Comparison of ENCODE assay signal across 23 mouse cellular contexts in the genomic region with DNA sequence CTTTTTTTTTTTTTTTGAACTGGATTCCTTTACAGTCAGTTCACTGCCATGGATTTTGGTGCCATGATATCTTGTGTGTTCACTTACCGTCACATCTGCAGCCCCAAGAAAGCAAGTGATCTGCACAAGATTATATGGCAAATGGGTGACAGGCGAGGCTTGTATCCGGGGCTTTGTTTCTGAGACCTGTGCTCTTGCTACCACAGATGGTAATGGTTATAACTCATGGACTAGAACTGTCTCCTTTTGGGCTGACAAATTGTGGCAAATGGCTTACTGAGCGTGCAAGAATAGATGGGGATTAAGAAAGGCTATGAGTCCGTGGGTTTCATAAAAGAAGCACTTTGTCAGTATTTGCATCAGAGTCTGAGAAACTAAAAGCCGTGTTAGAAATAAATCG.
DNase-seq lines count a peak whose midpoint lies in the region; ATAC-seq lines count a peak whose summit lies in the region.
"Had no signal": no experiment of that assay in that cellular context is flagged by ENCODE, and none has a peak within 500 bp of the region (broad histone marks: within the 10 kb centered on the region; RNA-seq: fewer than 3 reads in every experiment).

No protein-coding gene starts in this region.

- ATAC-seq in embryonic facial prominence, embryonic 13.5 days (ENCODE audit: insufficient number of reproducible peaks, insufficient read depth, low FRiP score, low TSS enrichment, low read depth): no peak
- peak; percentile 36; the same call in 1 of the 2 replicates for ATAC-seq in limb, embryonic 13.5 days (ENCODE audit: low FRiP score, low read depth)
- ATAC-seq in kidney, embryonic 14.5 days (ENCODE audit: low FRiP score, low TSS enrichment): no peak
- ATAC-seq: forebrain, embryonic 14.5 days; inflammation-experienced regulatory T-cells, adult 6 months had no signal

- intact Hi-C loops in heart, postnatal 14 days (cut with DNase I): no loop called here

- WGBS in embryonic facial prominence, embryonic 13.5 days: 25% methylated on average over 7 of the region's 7 CpGs
- WGBS in limb, embryonic 13.5 days: 26% methylated on average over 7 of the region's 7 CpGs
- WGBS in kidney, embryonic 14.5 days: 67% methylated on average over 7 of the region's 7 CpGs

- no peaks in the 10 kb centered on the region for H3K9me3 ChIP-seq in embryonic facial prominence, embryonic 13.5 days
- H3K9me3 ChIP-seq in limb, embryonic 13.5 days: no peaks in the 10 kb centered on the region
- no peaks in the 10 kb centered on the region for H3K9me3 ChIP-seq in kidney, embryonic 14.5 days (ENCODE audit: control insufficient read depth, low read length)
- H3K9me3 ChIP-seq: embryonic facial prominence, embryonic 15.5 days; forebrain, embryonic 10.5 days; heart, embryonic 13.5 days; hindbrain, embryonic 12.5 days had no signal

- H3K9ac ChIP-seq in embryonic facial prominence, embryonic 13.5 days: no peak overlapping the region
- H3K9ac ChIP-seq in limb, embryonic 13.5 days: no peak overlapping the region
- H3K9ac ChIP-seq in kidney, embryonic 14.5 days (ENCODE audit: low read depth, low read length): no peak overlapping the region
- H3K9ac ChIP-seq: embryonic facial prominence, embryonic 15.5 days; heart, embryonic 13.5 days; hindbrain, embryonic 12.5 days had no signal

- H3K4me2 ChIP-seq in embryonic facial prominence, embryonic 13.5 days: peak overlapping the region; percentile 31
- no peak overlapping the region for H3K4me2 ChIP-seq in limb, embryonic 13.5 days (replicated peaks)
- no peak overlapping the region for H3K4me2 ChIP-seq in kidney, embryonic 14.5 days (replicated peaks; ENCODE audit: low read depth, low read length)
- H3K4me2 ChIP-seq: embryonic facial prominence, embryonic 15.5 days; heart, embryonic 13.5 days; hindbrain, embryonic 12.5 days had no signal

- H3K36me3 ChIP-seq in embryonic facial prominence, embryonic 13.5 days: no peaks in the 10 kb centered on the region
- no peaks in the 10 kb centered on the region for H3K36me3 ChIP-seq in limb, embryonic 13.5 days
- no peaks in the 10 kb centered on the region for H3K36me3 ChIP-seq in kidney, embryonic 14.5 days (ENCODE audit: control insufficient read depth, insufficient read depth, low read length)
- H3K36me3 ChIP-seq: embryonic facial prominence, embryonic 15.5 days; forebrain, embryonic 10.5 days; heart, embryonic 13.5 days; hindbrain, embryonic 12.5 days had no signal

- peak; percentile 45 for DNase-seq in embryo, embryonic 10.5 days (ENCODE audit: low spot score)
- DNase-seq in embryo, embryonic 11.5 days (ENCODE audit: low read depth, low spot score): peak; percentile 9
- no peak for DNase-seq in layer of hippocampus, adult 11-12 months (ENCODE audit: low spot score)
- no peak for DNase-seq in heart, postnatal 14 days
- DNase-seq: adrenal gland, adult 2 months; adrenal gland, postnatal 25 days; cerebellum, adult 18-20 months; cerebellum, adult 9-11 months; cerebellum, postnatal 36 days; gastrocnemius, postnatal 36 days; heart, adult 11 months; heart, postnatal 4 days had no signal

- no peak overlapping the region for H3K4me3 ChIP-seq in embryonic facial prominence, embryonic 13.5 days
- H3K4me3 ChIP-seq in limb, embryonic 13.5 days: no peak overlapping the region
- no peak overlapping the region for H3K4me3 ChIP-seq in kidney, embryonic 14.5 days (ENCODE audit: low read length)
- H3K4me3 ChIP-seq: embryonic facial prominence, embryonic 15.5 days; erythroblast, embryonic 14.5 days; forebrain, embryonic 10.5 days; heart, embryonic 13.5 days; hindbrain, embryonic 12.5 days had no signal

- no peaks in the 10 kb centered on the region for H3K27me3 ChIP-seq in embryonic facial prominence, embryonic 13.5 days
- H3K27me3 ChIP-seq in limb, embryonic 13.5 days: no peaks in the 10 kb centered on the region
- H3K27me3 ChIP-seq in kidney, embryonic 14.5 days (ENCODE audit: control insufficient read depth, insufficient read depth, low read length): no peaks in the 10 kb centered on the region
- H3K27me3 ChIP-seq: CH12.LX; embryonic facial prominence, embryonic 15.5 days; heart, embryonic 13.5 days; hindbrain, embryonic 12.5 days had no signal

- H3K4me1 ChIP-seq in embryonic facial prominence, embryonic 13.5 days: peaks cover 10% of the 10 kb centered on the region
- no peaks in the 10 kb centered on the region for H3K4me1 ChIP-seq in limb, embryonic 13.5 days
- no peaks in the 10 kb centered on the region for H3K4me1 ChIP-seq in kidney, embryonic 14.5 days (ENCODE audit: control insufficient read depth, insufficient read depth, low read length)
- H3K4me1 ChIP-seq: hindbrain, embryonic 12.5 days had no signal

- H3K27ac ChIP-seq in embryonic facial prominence, embryonic 13.5 days: no peak overlapping the region
- H3K27ac ChIP-seq in limb, embryonic 13.5 days: no peak overlapping the region
- H3K27ac ChIP-seq in kidney, embryonic 14.5 days (ENCODE audit: low read depth, low read length): no peak overlapping the region
- H3K27ac ChIP-seq: embryonic facial prominence, embryonic 15.5 days; forebrain, embryonic 10.5 days; heart, embryonic 13.5 days; hindbrain, embryonic 12.5 days had no signal

Comparison
In these comparisons a context has a peak if more than half of its experiments do, and no peak if none do; other contexts are left out.
1. DNase-seq: peak in embryo, embryonic 10.5 days (single experiment) and embryo, embryonic 11.5 days (single experiment); none in layer of hippocampus, adult 11-12 months (single experiment) and heart, postnatal 14 days (0 of 2).